Mouse (Mus musculus) neural tube, postnatal 0 days (tissue): ENCODE measurements around the gene Cd4. TPM values are rescaled to one million over a fixed set of nuclear protein-coding genes. Genes with fewer than 3 reads are reported as not detected.

Source experiments
- polyA plus RNA-seq: library from polyadenylated mRNA; unstranded; fragments of >200 nt; fragmentation: Nextera tagmentation; extraction: Ambion mirVana; gene quantifications from 2 replicates; pipeline ENCODE4 v1.2.1, GENCODE M21; 2015

Gene Cd4
- 0.15 TPM in 1 of 2 replicates, not detected in the other for polyA plus RNA-seq

GRCm38 (mm10) chr6:124887986-124888385 lies at the start of gene Cd4:
Gene Cd4 (minus strand): TSS chr6:124888221.

GRCm38 (mm10) chr6:124930754-124931524 lies 42.9 kb upstream of the Cd4 start, which contains the start of gene Mlf2:
Gene Mlf2 (plus strand): TSS chr6:124931386.

GRCm38 (mm10) chr6:124919695-124920317 lies 31.8 kb upstream of the Cd4 start, which contains the start of gene Ptms:
Gene Ptms (minus strand): TSS chr6:124920103.

GRCm38 (mm10) chr6:124911533-124912218 lies 23.7 kb upstream of the Cd4 start, which contains the start of gene Lag3:
Gene Lag3 (minus strand): TSS chr6:124911705.

GRCm38 (mm10) chr6:124863658-124864298 lies 24.2 kb downstream of the Cd4 start, which contains the start of gene Gpr162:
Gene Gpr162 (minus strand): TSS chr6:124863983.

GRCm38 (mm10) chr6:124856916-124857839 lies 30.8 kb downstream of the Cd4 start, which contains the start of gene P3h3:
Gene P3h3 (minus strand): TSS chr6:124857752.

GRCm38 (mm10) chr6:124840241-124841167 lies 47.5 kb downstream of the Cd4 start, which contains the start of gene Gnb3:
Gene Gnb3 (minus strand): TSS chr6:124840275.

GRCm38 (mm10) chr6:124828868-124829798 lies 58.9 kb downstream of the Cd4 start, which contains the start of the genes Usp5 and Cdca3:
Gene Usp5 (minus strand): TSS chr6:124829484.
Gene Cdca3 (plus strand): TSS chr6:124829547.

Other genes starting within 250 kb of the Cd4 start
- 45.6 and 52.8 TPM in 2 replicates for gene Lpcat3, start 225.2 kb downstream of the Cd4 start, polyA plus RNA-seq
- 88.4 and 88.9 TPM in 2 replicates for gene Emg1, start 176.0 kb downstream of the Cd4 start, polyA plus RNA-seq
- 264 and 265 TPM in 2 replicates for gene Phb2, start 175.9 kb downstream of the Cd4 start, polyA plus RNA-seq
- 5.6 and 6.0 TPM in 2 replicates for gene Ptpn6, start 149.5 kb downstream of the Cd4 start, polyA plus RNA-seq
- gene Grcc10, start 146.8 kb downstream of the Cd4 start, polyA plus RNA-seq, result 676 and 680 TPM in 2 replicates
- not detected in 2 replicates for gene Gm45234, start 132.2 kb downstream of the Cd4 start, polyA plus RNA-seq
- 26.7 and 29.5 TPM in 2 replicates for gene Atn1, start 131.7 kb downstream of the Cd4 start, polyA plus RNA-seq
- gene Eno2, start 118.5 kb downstream of the Cd4 start, polyA plus RNA-seq, result 305 and 307 TPM in 2 replicates
- 2.4 and 3.0 TPM in 2 replicates for gene Lrrc23, start 108.5 kb downstream of the Cd4 start, polyA plus RNA-seq
- gene Spsb2, start 79.6 kb downstream of the Cd4 start, polyA plus RNA-seq, result 10.3 and 10.9 TPM in 2 replicates
- 467 and 484 TPM in 2 replicates for gene Tpi1, start 73.9 kb downstream of the Cd4 start, polyA plus RNA-seq
- 154 and 171 TPM in 2 replicates for gene Usp5, start 58.7 kb downstream of the Cd4 start, polyA plus RNA-seq
- gene Cdca3, start 58.7 kb downstream of the Cd4 start, polyA plus RNA-seq, result 18.2 and 21.2 TPM in 2 replicates
- gene Gnb3, start 47.9 kb downstream of the Cd4 start, polyA plus RNA-seq, result 0.22 and 0.38 TPM in 2 replicates
- 16.8 and 19.6 TPM in 2 replicates for gene P3h3, start 30.5 kb downstream of the Cd4 start, polyA plus RNA-seq
- gene Gpr162, start 24.2 kb downstream of the Cd4 start, polyA plus RNA-seq, result 35.3 and 42.6 TPM in 2 replicates
- 3.1 and 5.2 TPM in 2 replicates for gene Lag3, start 23.5 kb upstream of the Cd4 start, polyA plus RNA-seq
- 932 TPM in 2 replicates for gene Ptms, start 31.9 kb upstream of the Cd4 start, polyA plus RNA-seq
- 685 and 704 TPM in 2 replicates for gene Mlf2, start 43.2 kb upstream of the Cd4 start, polyA plus RNA-seq
- 111 and 114 TPM in 2 replicates for gene Cops7a, start 77.3 kb upstream of the Cd4 start, polyA plus RNA-seq
- 80.9 and 95.2 TPM in 2 replicates for gene Pianp, start 108.5 kb upstream of the Cd4 start, polyA plus RNA-seq
- 13.6 and 13.7 TPM in 2 replicates for gene Zfp384, start 120.9 kb upstream of the Cd4 start, polyA plus RNA-seq
- 91.2 and 93.6 TPM in 2 replicates for gene Ing4, start 151.5 kb upstream of the Cd4 start, polyA plus RNA-seq
- gene Acrbp, start 161.5 kb upstream of the Cd4 start, polyA plus RNA-seq, result 18.7 and 19.3 TPM in 2 replicates
- gene Lpar5, start 179.7 kb upstream of the Cd4 start, polyA plus RNA-seq, result 0.71 and 0.94 TPM in 2 replicates
- gene Chd4, start 207.8 kb upstream of the Cd4 start, polyA plus RNA-seq, result 90.4 and 92.6 TPM in 2 replicates
- gene Nop2, start 243.7 kb upstream of the Cd4 start, polyA plus RNA-seq, result 37.5 and 39.7 TPM in 2 replicates